Mouse (Mus musculus): Measurements from ENCODE around the gene Fxyd2. TPM values are rescaled to one million over a fixed set of nuclear protein-coding genes. Genes with fewer than 3 reads are reported as not detected.

The Fxyd2 gene
- polyA plus RNA-seq, 1 experiment from 2014 or later: 0.92 TPM

GRCm38 (mm10) chr9:45389596-45389995 is 9.9 kb upstream of the Fxyd2 start:
- Histone ChIP-seq H3K36me3 (ENCODE audit: control insufficient read depth, insufficient read depth, low read length) (0 out of 2 replicates have a peak, but pooled peaks cover 7% of the 10 kb centered on the region), H3K27ac (replicated peaks in 1 of 2; ENCODE audit: control insufficient read depth in 1 of 2, insufficient read depth in 1 of 2, low read depth in 2 of 2, low read length in 2 of 2) (no peak overlapping the region), H3K4me3 (ENCODE audit: control insufficient read depth in 1 of 2, insufficient read depth in 1 of 2, low read depth in 1 of 2, low read length in 2 of 2) (no peak overlapping the region), H3K4me1 (ENCODE audit: control insufficient read depth in 2 of 2, insufficient read depth in 2 of 2, low read length in 2 of 2) (no peaks in the 10 kb centered on the region), H3K4me2 (ENCODE audit: low read length) (no peak overlapping the region), H3K9me3 (ENCODE audit: control insufficient read depth, low read length) (no peaks in the 10 kb centered on the region), H3K9ac (ENCODE audit: low read length) (no peak overlapping the region), H3K27me3 (ENCODE audit: control insufficient read depth, insufficient read depth, low read length) (no peaks in the 10 kb centered on the region)
- ATAC-seq (ENCODE audit: insufficient number of reproducible peaks, insufficient read depth, low FRiP score, low read depth): no peak
- 65% methylated on average over 8 of the region's 8 CpGs for WGBS

DNA sequence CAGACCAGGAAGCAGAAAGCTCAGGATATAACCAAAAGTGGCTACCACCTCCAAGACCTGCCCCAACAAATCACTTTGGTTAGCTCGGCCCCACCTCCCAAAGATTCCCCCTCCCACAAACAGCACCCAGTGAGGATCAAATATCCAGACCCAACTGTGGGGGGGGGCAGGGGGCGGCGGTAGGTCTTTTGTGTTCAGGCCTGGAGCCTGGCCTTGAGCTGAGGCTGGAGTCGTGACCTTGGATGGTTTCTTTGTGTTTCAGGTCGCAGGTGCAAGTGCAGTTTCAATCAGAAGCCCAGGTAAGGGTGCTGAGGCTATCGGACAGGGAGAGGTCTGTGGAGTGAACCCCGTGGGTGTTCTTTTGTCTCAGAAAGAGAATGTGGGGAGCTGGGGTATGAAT is 8.2 kb upstream of the Fxyd2 start:
- 68% methylated on average over 7 of the region's 7 CpGs for WGBS
- Histone ChIP-seq H3K27me3 (ENCODE audit: control insufficient read depth, insufficient read depth, low read length) (no peaks in the 10 kb centered on the region), H3K9ac (ENCODE audit: low read length) (no peak overlapping the region), H3K36me3 (ENCODE audit: control insufficient read depth, insufficient read depth, low read length) (0 out of 2 replicates have a peak, but pooled peaks cover 7% of the 10 kb centered on the region), H3K4me1 (ENCODE audit: control insufficient read depth in 2 of 2, insufficient read depth in 2 of 2, low read length in 2 of 2) (no peaks in the 10 kb centered on the region), H3K9me3 (ENCODE audit: control insufficient read depth, low read length) (no peaks in the 10 kb centered on the region), H3K4me3 (ENCODE audit: control insufficient read depth in 1 of 2, insufficient read depth in 1 of 2, low read depth in 1 of 2, low read length in 2 of 2) (no peak overlapping the region), H3K4me2 (ENCODE audit: low read length) (no peak overlapping the region), H3K27ac (replicated peaks in 1 of 2; ENCODE audit: control insufficient read depth in 1 of 2, insufficient read depth in 1 of 2, low read depth in 2 of 2, low read length in 2 of 2) (no peak overlapping the region)
- no peak for ATAC-seq (ENCODE audit: insufficient number of reproducible peaks, insufficient read depth, low FRiP score, low read depth)

- no peak for ATAC-seq (ENCODE audit: insufficient number of reproducible peaks, insufficient read depth, low FRiP score, low read depth)
- H3K4me1 ChIP-seq (ENCODE audit: control insufficient read depth in 2 of 2, insufficient read depth in 2 of 2, low read length in 2 of 2): no peaks in the 10 kb centered on the region
- no peaks in the 10 kb centered on the region for H3K27me3 ChIP-seq (ENCODE audit: control insufficient read depth, insufficient read depth, low read length)
- H3K9ac ChIP-seq (ENCODE audit: low read length): no peak overlapping the region
- H3K4me3 ChIP-seq (ENCODE audit: control insufficient read depth in 1 of 2, insufficient read depth in 1 of 2, low read depth in 1 of 2, low read length in 2 of 2): no peak overlapping the region
- no peaks in the 10 kb centered on the region for H3K9me3 ChIP-seq (ENCODE audit: control insufficient read depth, low read length)
- no peak overlapping the region for H3K27ac ChIP-seq (replicated peaks in 1 of 2; ENCODE audit: control insufficient read depth in 1 of 2, insufficient read depth in 1 of 2, low read depth in 2 of 2, low read length in 2 of 2)
- 80% methylated on average over 6 of the region's 6 CpGs for WGBS
- H3K36me3 ChIP-seq (ENCODE audit: control insufficient read depth, insufficient read depth, low read length): 0 out of 2 replicates have a peak, but pooled peaks cover 7% of the 10 kb centered on the region
- no peak overlapping the region for H3K4me2 ChIP-seq (ENCODE audit: low read length)
Observed at GRCm38 (mm10) chr9:45395218-45395617, 4.3 kb upstream of the Fxyd2 start.

GRCm38 (mm10) chr9:45395796-45396195 is 3.7 kb upstream of the Fxyd2 start:
- Histone ChIP-seq H3K27me3 (ENCODE audit: control insufficient read depth, insufficient read depth, low read length) (peaks cover 2% of the 10 kb centered on the region; the same call in 1 of the 2 replicates), H3K36me3 (ENCODE audit: control insufficient read depth, insufficient read depth, low read length) (0 out of 2 replicates have a peak, but pooled peaks cover 7% of the 10 kb centered on the region), H3K9ac (ENCODE audit: low read length) (no peak overlapping the region), H3K4me3 (ENCODE audit: control insufficient read depth in 1 of 2, insufficient read depth in 1 of 2, low read depth in 1 of 2, low read length in 2 of 2) (no peak overlapping the region), H3K4me2 (ENCODE audit: low read length) (no peak overlapping the region), H3K4me1 (ENCODE audit: control insufficient read depth in 2 of 2, insufficient read depth in 2 of 2, low read length in 2 of 2) (no peaks in the 10 kb centered on the region), H3K9me3 (ENCODE audit: control insufficient read depth, low read length) (no peaks in the 10 kb centered on the region), H3K27ac (replicated peaks in 1 of 2; ENCODE audit: control insufficient read depth in 1 of 2, insufficient read depth in 1 of 2, low read depth in 2 of 2, low read length in 2 of 2) (no peak overlapping the region)
- WGBS: 60% methylated on average over 3 of the region's 3 CpGs
- ATAC-seq (ENCODE audit: insufficient number of reproducible peaks, insufficient read depth, low FRiP score, low read depth): no peak

DNA sequence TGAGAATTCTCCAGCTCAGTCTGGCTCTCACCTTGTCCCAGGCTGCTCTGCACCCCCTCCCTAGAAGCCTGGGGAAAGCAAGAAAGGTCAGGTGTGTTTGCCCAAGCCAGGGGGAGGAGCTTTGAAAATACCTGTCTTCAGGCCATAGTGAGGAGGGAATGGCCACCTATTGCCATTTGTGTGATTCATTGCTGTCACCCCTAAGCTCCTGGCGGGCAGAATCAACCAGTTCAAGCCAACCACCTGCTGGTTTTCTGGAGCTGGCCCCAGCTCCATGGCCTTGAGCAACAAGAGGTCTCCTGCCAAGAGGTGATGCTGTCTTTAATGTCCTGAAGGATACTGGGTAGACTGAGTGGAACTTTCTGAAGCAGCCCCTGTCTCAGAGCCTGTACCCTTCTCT is 1.1 kb upstream of the Fxyd2 start:
- Histone ChIP-seq H3K4me1 (ENCODE audit: control insufficient read depth in 2 of 2, insufficient read depth in 2 of 2, low read length in 2 of 2) (no peaks in the 10 kb centered on the region), H3K36me3 (ENCODE audit: control insufficient read depth, insufficient read depth, low read length) (no peaks in the 10 kb centered on the region), H3K27me3 (ENCODE audit: control insufficient read depth, insufficient read depth, low read length) (peaks cover 14% of the 10 kb centered on the region), H3K27ac (replicated peaks in 1 of 2; ENCODE audit: control insufficient read depth in 1 of 2, insufficient read depth in 1 of 2, low read depth in 2 of 2, low read length in 2 of 2) (no peak overlapping the region), H3K9me3 (ENCODE audit: control insufficient read depth, low read length) (no peaks in the 10 kb centered on the region), H3K4me3 (ENCODE audit: control insufficient read depth in 1 of 2, insufficient read depth in 1 of 2, low read depth in 1 of 2, low read length in 2 of 2) (no peak overlapping the region), H3K9ac (ENCODE audit: low read length) (no peak overlapping the region), H3K4me2 (ENCODE audit: low read length) (no peak overlapping the region)
- ATAC-seq (ENCODE audit: insufficient number of reproducible peaks, insufficient read depth, low FRiP score, low read depth): no peak
- WGBS: 57% methylated on average over 1 of the region's 1 CpGs

DNA sequence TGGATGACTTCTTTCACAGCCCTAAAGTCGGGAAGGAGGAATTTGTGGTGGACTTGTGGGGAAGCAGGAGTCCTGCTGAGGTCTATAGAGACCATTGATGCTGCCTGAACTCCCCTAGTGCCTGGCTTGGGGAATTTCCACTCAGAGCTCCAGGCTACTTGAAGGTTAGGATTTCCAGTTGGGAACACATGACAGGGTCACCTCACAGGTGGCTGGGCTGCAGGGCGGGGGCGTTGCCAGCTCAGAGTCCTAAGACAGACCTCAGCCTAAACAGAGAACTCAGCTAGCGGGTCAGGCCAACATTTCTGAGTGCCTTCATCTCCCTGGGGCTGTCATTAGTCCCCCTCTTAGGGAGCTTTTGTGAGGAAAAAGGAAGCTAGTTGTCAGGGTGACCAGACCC is 2.4 kb downstream of the Fxyd2 start:
- Histone ChIP-seq H3K4me2 (ENCODE audit: low read length) (no peak overlapping the region), H3K4me3 (ENCODE audit: control insufficient read depth in 1 of 2, insufficient read depth in 1 of 2, low read depth in 1 of 2, low read length in 2 of 2) (no peak overlapping the region), H3K9ac (ENCODE audit: low read length) (no peak overlapping the region), H3K27me3 (ENCODE audit: control insufficient read depth, insufficient read depth, low read length) (peaks cover 28% of the 10 kb centered on the region), H3K4me1 (ENCODE audit: control insufficient read depth in 2 of 2, insufficient read depth in 2 of 2, low read length in 2 of 2) (no peaks in the 10 kb centered on the region), H3K36me3 (ENCODE audit: control insufficient read depth, insufficient read depth, low read length) (no peaks in the 10 kb centered on the region), H3K27ac (replicated peaks in 1 of 2; ENCODE audit: control insufficient read depth in 1 of 2, insufficient read depth in 1 of 2, low read depth in 2 of 2, low read length in 2 of 2) (no peak overlapping the region), H3K9me3 (ENCODE audit: control insufficient read depth, low read length) (no peaks in the 10 kb centered on the region)
- 55% methylated on average over 4 of the region's 4 CpGs for WGBS
- no peak for ATAC-seq (ENCODE audit: insufficient number of reproducible peaks, insufficient read depth, low FRiP score, low read depth)

DNA sequence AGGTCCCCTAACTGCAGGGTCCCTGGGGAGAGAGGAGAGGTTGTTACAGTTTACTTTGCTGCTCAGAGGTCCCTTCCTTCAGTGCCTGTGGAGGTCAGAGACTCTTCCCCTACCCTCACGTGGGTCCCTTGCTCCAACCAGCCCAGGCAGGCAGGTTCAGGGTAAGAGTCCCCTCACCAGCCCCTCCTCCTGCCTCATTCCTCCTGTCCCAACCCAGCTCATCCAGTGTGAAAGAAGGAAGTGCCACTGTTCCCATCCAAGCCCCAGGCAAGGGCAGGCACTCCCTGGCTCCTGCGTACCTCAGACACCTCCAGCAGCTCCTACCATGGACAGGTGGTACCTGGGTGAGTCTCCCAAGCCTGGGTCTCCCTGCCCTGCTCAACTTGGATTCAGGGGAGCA is 3.5 kb downstream of the Fxyd2 start:
- Histone ChIP-seq H3K9ac (ENCODE audit: low read length) (no peak overlapping the region), H3K9me3 (ENCODE audit: control insufficient read depth, low read length) (no peaks in the 10 kb centered on the region), H3K36me3 (ENCODE audit: control insufficient read depth, insufficient read depth, low read length) (no peaks in the 10 kb centered on the region), H3K4me1 (ENCODE audit: control insufficient read depth in 2 of 2, insufficient read depth in 2 of 2, low read length in 2 of 2) (no peaks in the 10 kb centered on the region), H3K27me3 (ENCODE audit: control insufficient read depth, insufficient read depth, low read length) (peaks cover 28% of the 10 kb centered on the region), H3K27ac (replicated peaks in 1 of 2; ENCODE audit: control insufficient read depth in 1 of 2, insufficient read depth in 1 of 2, low read depth in 2 of 2, low read length in 2 of 2) (no peak overlapping the region), H3K4me2 (ENCODE audit: low read length) (no peak overlapping the region), H3K4me3 (ENCODE audit: control insufficient read depth in 1 of 2, insufficient read depth in 1 of 2, low read depth in 1 of 2, low read length in 2 of 2) (no peak overlapping the region)
- WGBS: 55% methylated on average over 2 of the region's 2 CpGs
- ATAC-seq (ENCODE audit: insufficient number of reproducible peaks, insufficient read depth, low FRiP score, low read depth): no peak

- Histone ChIP-seq H3K27me3 (ENCODE audit: control insufficient read depth, insufficient read depth, low read length) (peaks cover 31% of the 10 kb centered on the region), H3K9me3 (ENCODE audit: control insufficient read depth, low read length) (no peaks in the 10 kb centered on the region), H3K9ac (ENCODE audit: low read length) (no peak overlapping the region), H3K4me3 (ENCODE audit: control insufficient read depth in 1 of 2, insufficient read depth in 1 of 2, low read depth in 1 of 2, low read length in 2 of 2) (no peak overlapping the region), H3K4me2 (ENCODE audit: low read length) (no peak overlapping the region), H3K27ac (replicated peaks in 1 of 2; ENCODE audit: control insufficient read depth in 1 of 2, insufficient read depth in 1 of 2, low read depth in 2 of 2, low read length in 2 of 2) (no peak overlapping the region), H3K36me3 (ENCODE audit: control insufficient read depth, insufficient read depth, low read length) (no peaks in the 10 kb centered on the region), H3K4me1 (ENCODE audit: control insufficient read depth in 2 of 2, insufficient read depth in 2 of 2, low read length in 2 of 2) (0 out of 4 replicates have a peak, but pooled peaks cover 0 to 2% of the 10 kb centered on the region in 2 experiments)
- ATAC-seq (ENCODE audit: insufficient number of reproducible peaks, insufficient read depth, low FRiP score, low read depth): no peak
- WGBS: 49% methylated on average over 5 of the region's 5 CpGs
Observed at GRCm38 (mm10) chr9:45405694-45406093, 6.2 kb downstream of the Fxyd2 start.

Measured in heart, embryonic 14.5 days (tissue).